Mouse (Mus musculus) liver, adult 2 months (tissue): ENCODE results near the gene Eid2. TPM values are rescaled to one million over a fixed set of nuclear protein-coding genes. Genes with fewer than 3 reads are reported as not detected.
A peak's percentile ranks its signal among the peaks of the same experiment; 100 is the strongest.

Experiments used
- DNase-seq: peaks from one replicate; pipeline ENCODE4 v3.0.0-alpha.2; 2011; ENCODE audit warnings: low read depth, low spot score; ENCODE audit errors: extremely low read depth
- H3K27ac ChIP-seq: fragments of 200-500 bp; replicated peaks from 2 replicates; pipeline ENCODE4 v1.5.1; 2012; ENCODE audit warnings: low read depth, mild to moderate bottlenecking, control low read depth, inconsistent platforms, low read length; ENCODE audit not compliant: insufficient read depth
- H3K27me3 ChIP-seq: fragments of 200-500 bp; 2 replicates; pipeline ENCODE4 v1.6.1; 2012; ENCODE audit warnings: mild to moderate bottlenecking, moderate library complexity, low read length, inconsistent platforms; ENCODE audit not compliant: control insufficient read depth, insufficient read depth
- H3K36me3 ChIP-seq: fragments of 200-500 bp; 2 replicates; pipeline ENCODE4 v1.6.1; 2012; ENCODE audit warnings: low read length, inconsistent platforms; ENCODE audit not compliant: control insufficient read depth, insufficient read depth
- H3K4me1 ChIP-seq: fragments of 200-500 bp; 2 replicates; pipeline ENCODE4 v1.6.1; 2011; ENCODE audit warnings: low read length; ENCODE audit not compliant: control insufficient read depth, insufficient read depth
- H3K4me3 ChIP-seq: fragments of 200-500 bp; 2 replicates; pipeline ENCODE4 v1.5.1; 2011; ENCODE audit warnings: low read depth, mild to moderate bottlenecking, control low read depth, low read length, moderate library complexity; ENCODE audit not compliant: insufficient read depth
- H3K79me2 ChIP-seq: fragments of 200-500 bp; 2 replicates; pipeline ENCODE4 v1.6.1; 2012; ENCODE audit warnings: inconsistent platforms, mild to moderate bottlenecking, low read length, moderate library complexity; ENCODE audit not compliant: control insufficient read depth, insufficient read depth
- H3K9ac ChIP-seq: fragments of 200-500 bp; 2 replicates; pipeline ENCODE4 v1.6.1; 2012; ENCODE audit warnings: low read depth, mild to moderate bottlenecking, control low read depth, inconsistent platforms, low read length
- CTCF ChIP-seq: fragments of 200-500 bp; IDR thresholded peaks from 2 replicates; pipeline ENCODE4 v1.5.1; 2011; ENCODE audit warnings: low read depth, low read length, control low read depth
- POLR2A ChIP-seq: fragments of 200-500 bp; IDR thresholded peaks from 2 replicates; pipeline ENCODE4 v1.6.1; 2011; ENCODE audit warnings: low read length, control low read depth; ENCODE audit not compliant: insufficient read depth; ENCODE audit errors: extremely low read depth
- WGBS: fragments of 180-500 bp; shearing (Covaris S2); methylation state at CpG from one replicate; pipeline ENCODE4 v1.1.7; 2018; 5-methylcytosine and 5-hydroxymethylcytosine counted together
- polyA plus RNA-seq: library from polyadenylated mRNA; depleted of rRNA; stranded (reverse); fragments of >200 nt; gene quantifications from 2 replicates; pipeline ENCODE4 v1.2.3, GENCODE M21; 2012
- total RNA-seq: library from RNA; depleted of rRNA; stranded (reverse); fragments of >200 nt; gene quantifications from 2 replicates; pipeline ENCODE4 v1.2.3, GENCODE M21; 2014

Gene Eid2
- total and polyA plus RNA-seq, 2 experiments, result 0.28 to 0.50 TPM

DNA sequence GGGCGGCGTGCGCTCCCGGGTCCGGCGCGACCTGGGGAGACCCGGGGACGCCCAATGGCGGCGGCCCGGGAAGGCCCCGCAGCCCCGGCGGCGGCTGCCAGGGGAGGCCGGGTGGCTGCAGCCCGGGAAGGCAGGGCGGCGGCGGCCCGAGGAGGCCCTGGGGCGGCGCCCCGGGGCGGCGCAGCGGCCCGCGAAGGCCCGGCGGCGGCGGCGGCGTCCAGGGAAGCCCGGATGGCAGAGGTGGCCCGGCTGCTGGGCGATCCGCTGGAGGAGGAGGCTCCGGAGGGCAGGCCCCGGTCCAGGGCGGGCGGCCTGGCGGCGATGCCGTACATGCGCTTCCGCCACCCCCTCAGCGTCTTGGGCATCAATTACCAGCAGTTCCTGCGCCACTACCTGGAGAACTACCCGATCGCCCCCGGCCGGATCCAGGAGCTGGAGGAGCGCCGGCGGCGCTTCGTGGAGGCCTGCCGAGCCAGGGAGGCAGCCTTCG, 406 bp downstream of the Eid2 start:
- Histone ChIP-seq H3K79me2 (no peaks in the 10 kb centered on the region), H3K4me1 (no peaks in the 10 kb centered on the region), H3K36me3 (no peaks in the 10 kb centered on the region), H3K9ac (peak overlapping the region; percentile 67), H3K4me3 (peak overlapping the region; percentile 56), H3K27me3 (0 out of 2 replicates have a peak, but pooled peaks cover 3% of the 10 kb centered on the region), H3K27ac (no peak overlapping the region)
- TF ChIP-seq CTCF, result no peak
- TF ChIP-seq POLR2A, result no peak
- WGBS, result 1% methylated on average over 59 of the region's 62 CpGs
- DNase-seq, result no peak

DNA sequence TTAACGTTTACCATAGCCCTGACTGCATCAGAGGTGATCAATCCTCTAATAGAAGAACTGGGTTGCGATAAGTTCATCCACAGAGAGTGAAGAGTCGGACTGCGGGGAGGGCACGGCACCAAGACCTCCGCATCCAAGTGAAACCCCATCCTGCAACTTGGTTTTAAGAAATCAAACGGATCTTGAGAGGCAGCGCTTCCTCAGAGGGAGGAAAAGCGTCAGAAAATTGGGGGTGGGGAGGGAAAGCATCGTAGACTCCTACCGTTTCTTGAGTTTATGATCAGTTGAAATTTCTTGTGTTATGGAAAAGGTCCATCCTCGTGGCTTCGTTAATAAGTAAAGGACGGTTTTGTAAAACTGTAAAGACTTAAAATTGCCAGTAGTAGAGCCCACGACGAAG, 895 bp downstream of the Eid2 start:
- Histone ChIP-seq H3K79me2 (no peaks in the 10 kb centered on the region), H3K27ac (no peak overlapping the region), H3K9ac (no peak overlapping the region), H3K4me3 (peak overlapping the region; percentile 56; the same call in 1 of the 2 replicates), H3K27me3 (0 out of 2 replicates have a peak, but pooled peaks cover 3% of the 10 kb centered on the region), H3K36me3 (no peaks in the 10 kb centered on the region), H3K4me1 (no peaks in the 10 kb centered on the region)
- WGBS, result 40% methylated on average over 16 of the region's 16 CpGs
- TF ChIP-seq POLR2A (no peak), CTCF (no peak)
- no peak for DNase-seq

DNA sequence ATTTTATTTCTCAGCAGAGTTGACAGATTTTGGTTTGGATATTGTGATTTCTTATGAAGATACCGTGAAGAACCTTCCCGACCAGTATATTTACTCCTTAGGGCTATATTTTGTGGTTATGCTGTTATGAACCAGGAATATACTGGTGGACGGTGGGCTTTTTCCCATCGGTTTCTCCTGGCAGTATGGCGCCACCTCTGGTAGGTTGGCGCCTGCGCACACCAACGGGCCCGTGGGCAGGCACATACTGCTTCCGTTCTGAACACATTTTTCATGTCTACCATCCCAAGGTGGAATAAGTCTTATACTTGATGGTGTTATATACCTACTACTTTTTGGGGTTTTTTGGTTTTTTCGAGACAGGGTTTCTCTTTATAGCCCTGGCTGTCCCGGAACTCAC, 1.7 kb downstream of the Eid2 start:
- no peak overlapping the region for H3K9ac ChIP-seq
- 95% methylated on average over 12 of the region's 12 CpGs for WGBS

DNA sequence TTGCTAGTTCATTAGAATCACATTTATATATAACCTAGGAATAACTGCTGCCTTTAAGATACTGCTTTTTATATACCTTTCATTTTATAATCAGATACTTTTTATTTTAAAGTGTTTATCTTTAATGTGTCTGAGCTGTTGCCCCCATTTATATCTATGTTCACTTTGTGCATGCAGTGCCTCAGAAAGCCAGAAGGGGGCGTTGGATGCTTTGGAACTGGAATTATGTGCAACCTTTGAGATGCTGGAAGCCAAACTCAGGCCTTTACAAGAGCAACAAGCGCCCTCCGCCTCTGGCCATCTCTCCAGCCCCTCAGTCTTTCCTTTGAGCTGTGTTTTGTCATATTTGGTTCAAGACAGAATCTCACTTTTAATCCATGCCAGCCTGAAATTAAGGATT, 4.1 kb downstream of the Eid2 start:
- Histone ChIP-seq H3K4me1 (no peaks in the 10 kb centered on the region), H3K79me2 (no peaks in the 10 kb centered on the region), H3K27me3 (0 out of 2 replicates have a peak, but pooled peaks cover 3% of the 10 kb centered on the region), H3K9ac (no peak overlapping the region), H3K4me3 (no peak overlapping the region), H3K27ac (no peak overlapping the region), H3K36me3 (no peaks in the 10 kb centered on the region)
- TF ChIP-seq CTCF (0 out of 2 replicates have a peak, but pooled peaks have one; percentile 16), POLR2A (no peak)
- 74% methylated on average over 3 of the region's 3 CpGs for WGBS
- DNase-seq, result no peak

More for the DNA sequence above, 1.7 kb downstream of the Eid2 start:
- no peak for DNase-seq
- no peak overlapping the region for H3K4me3 ChIP-seq
- H3K4me1 ChIP-seq, result no peaks in the 10 kb centered on the region
- no peak overlapping the region for H3K27ac ChIP-seq
- H3K27me3 ChIP-seq, result 0 out of 2 replicates have a peak, but pooled peaks cover 3% of the 10 kb centered on the region
- no peaks in the 10 kb centered on the region for H3K79me2 ChIP-seq
- TF ChIP-seq POLR2A (no peak), CTCF (no peak)
- H3K36me3 ChIP-seq, result no peaks in the 10 kb centered on the region

DNA sequence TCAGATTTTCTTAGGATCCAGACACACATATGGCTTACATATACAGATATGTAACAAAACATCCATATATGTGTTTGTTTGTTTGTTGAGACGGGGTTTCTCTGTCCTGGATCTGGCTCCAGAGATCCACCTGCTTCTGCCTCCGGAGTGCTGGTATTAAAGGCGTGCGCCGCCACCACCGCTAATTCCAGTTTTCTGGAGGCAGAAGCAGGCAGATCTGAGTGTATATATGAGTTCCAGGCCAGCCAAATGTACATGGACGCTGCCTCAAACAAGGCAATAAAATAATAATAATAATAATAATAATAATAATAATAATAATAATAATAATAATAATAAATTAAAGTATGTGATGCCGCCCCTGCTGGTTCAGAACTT, 9.5 kb downstream of the Eid2 start:
- H3K4me1 ChIP-seq, result no peaks in the 10 kb centered on the region
- no peaks in the 10 kb centered on the region for H3K27me3 ChIP-seq
- no peak overlapping the region for H3K27ac ChIP-seq
- no peaks in the 10 kb centered on the region for H3K36me3 ChIP-seq
- no peak for TF ChIP-seq CTCF
- H3K79me2 ChIP-seq, result no peaks in the 10 kb centered on the region
- 58% methylated on average over 8 of the region's 8 CpGs for WGBS
- no peak for DNase-seq
- H3K9ac ChIP-seq, result no peak overlapping the region
- H3K4me3 ChIP-seq, result no peak overlapping the region

DNA sequence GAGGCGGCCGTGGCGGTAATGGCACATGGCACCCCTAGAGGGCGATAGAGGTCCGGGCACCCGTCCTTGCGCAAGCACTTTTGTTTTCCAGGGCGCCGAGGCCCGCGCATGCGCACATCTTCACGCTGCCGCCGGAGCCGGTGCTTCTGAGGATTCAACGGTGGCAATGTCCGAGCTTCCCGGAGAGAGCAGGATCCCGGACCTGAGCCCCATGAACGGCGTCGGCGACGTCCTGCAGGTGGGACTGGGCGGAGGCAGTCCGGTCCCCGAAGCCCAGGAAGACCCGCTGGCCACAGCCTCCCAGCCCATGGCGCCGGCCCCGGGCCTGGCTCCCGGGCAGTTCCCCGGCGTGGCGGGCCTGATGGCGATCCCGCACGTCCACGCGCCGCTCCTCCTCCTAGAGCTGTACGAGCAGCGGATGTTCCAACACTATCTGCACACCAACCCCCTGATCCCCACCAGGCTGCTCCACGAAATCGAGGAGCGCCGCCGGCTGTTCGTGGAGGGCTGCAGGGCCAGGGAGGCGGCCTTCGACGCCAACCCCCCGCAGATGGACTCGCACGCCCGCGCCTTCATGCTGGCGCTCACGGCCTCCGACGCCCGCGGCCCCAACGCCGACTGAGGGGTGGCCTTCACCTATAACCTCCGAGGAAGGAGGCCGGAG, 10.1 kb downstream of the Eid2 start, which contains the start of gene Eid2b:
TSS of gene Eid2b (plus strand) at position 125 of the 664 bp plus-strand sequence.
- TF ChIP-seq CTCF, result peak; percentile 95
- TF ChIP-seq POLR2A, result no peak
- Histone ChIP-seq H3K36me3 (no peaks in the 10 kb centered on the region), H3K4me3 (peak within 1 kb of the TSS; percentile 67), H3K4me1 (no peaks in the 10 kb centered on the region), H3K27me3 (no peaks in the 10 kb centered on the region), H3K79me2 (no peaks in the 10 kb centered on the region), H3K9ac (peak within 1 kb of the TSS; percentile 83), H3K27ac (peak within 1 kb of the TSS; percentile 61)
- DNase-seq, result peak; percentile 77
- WGBS, result 2% methylated on average over 68 of the region's 68 CpGs
